Mouse (Mus musculus): Measurements from ENCODE around the gene Slc5a3.

DNA sequence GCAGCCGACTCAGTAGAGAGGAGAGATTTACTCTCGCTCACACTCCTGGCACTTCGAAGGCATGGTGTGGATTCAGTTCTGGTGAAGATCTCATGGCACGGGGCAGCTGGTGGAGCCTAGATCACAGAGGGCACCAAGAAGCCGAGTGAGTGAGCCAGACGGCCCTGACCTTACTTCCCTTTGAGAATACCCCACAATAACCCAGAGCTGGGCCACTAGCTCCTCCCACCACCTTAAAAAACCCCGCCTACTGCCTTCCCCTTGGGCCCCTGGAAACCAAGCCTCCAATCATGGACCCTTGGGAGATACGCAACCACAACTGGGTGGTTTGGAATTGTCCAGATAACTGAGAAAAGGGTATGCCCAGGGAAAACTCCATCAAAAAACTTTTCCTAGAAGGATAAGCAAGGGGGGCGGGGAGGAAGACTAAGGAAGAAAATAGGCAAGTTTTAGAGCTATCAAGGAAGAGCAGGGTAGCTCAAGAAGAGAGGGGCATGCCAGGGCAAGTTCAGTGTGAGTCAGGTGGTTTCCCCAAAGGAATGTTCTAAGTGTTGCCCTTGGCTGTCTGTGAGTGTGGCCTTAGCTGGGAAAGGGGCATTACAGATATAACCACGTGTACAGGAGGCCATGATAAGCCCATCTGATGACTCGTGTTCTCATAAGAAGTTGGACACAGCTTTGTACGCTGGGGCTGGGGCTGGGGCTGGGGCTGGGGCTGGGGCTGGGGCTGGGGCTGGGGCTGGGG is 36.3 kb upstream of the Slc5a3 start:
- no peak for TF ChIP-seq CTCF (IDR thresholded peaks at IDR 0.05; ENCODE audit: borderline replicate concordance, insufficient read depth, low read length)
- TF ChIP-seq POLR2A (IDR thresholded peaks at IDR 0.05; ENCODE audit: low read depth, low read length): no peak
